9 mouse cellular contexts compared by ENCODE assay signal in genomic region chr5:34326249-34326691, GRCm38 (mm10). TPM values are rescaled to one million over a fixed set of nuclear protein-coding genes. Genes with fewer than 3 reads are reported as not detected.
DNase-seq lines count a peak whose midpoint lies in the region; ATAC-seq and TF ChIP-seq lines count a peak whose summit lies in the region.
"Had no signal": no experiment of that assay in that cellular context is flagged by ENCODE, and none has a peak within 500 bp of the region (broad histone marks: within the 10 kb centered on the region; RNA-seq: fewer than 3 reads in every experiment).

No protein-coding gene starts in this region.

- TF ChIP-seq EP300 in heart, adult 2 months (IDR thresholded peaks at IDR 0.05; ENCODE audit: insufficient read depth, low read depth, low read length): no peak

- intact Hi-C loops in heart, adult 2 months (cut with DNase I): no loop called here

- 24% methylated on average over 4 of the region's 4 CpGs for WGBS in heart, embryonic 10.5 days
- 42% methylated on average over 4 of the region's 4 CpGs for WGBS in heart, adult 2 months
- WGBS in heart, embryonic 16.5 days: 29% methylated on average over 4 of the region's 4 CpGs

- peak overlapping the region; percentile 55; the same call in 1 of the 2 replicates for H3K4me3 ChIP-seq in heart, embryonic 10.5 days
- H3K4me3 ChIP-seq in heart, adult 2 months: no peak overlapping the region
- no peak overlapping the region for H3K4me3 ChIP-seq in heart, embryonic 16.5 days (ENCODE audit: low read length)

- no peak for TF ChIP-seq CTCF in heart, adult 2 months (IDR thresholded peaks at IDR 0.05)

- H3K79me2 ChIP-seq in heart, adult 2 months (replicated peaks; ENCODE audit: control insufficient read depth, insufficient read depth, low read length): no peaks in the 10 kb centered on the region

- no peak overlapping the region for H3K9ac ChIP-seq in heart, adult 2 months (ENCODE audit: low read depth, low read length)
- H3K9ac ChIP-seq in heart, embryonic 16.5 days (ENCODE audit: low read length): peak overlapping the region; percentile 72; the same call in 1 of the 2 replicates

- no peak for ATAC-seq in heart, embryonic 16.5 days (replicated peaks; ENCODE audit: extremely low read depth, insufficient read depth, low FRiP score)

- peaks cover 14% of the 10 kb centered on the region for H3K4me1 ChIP-seq in heart, embryonic 10.5 days
- peaks cover 1% of the 10 kb centered on the region; the same call in 1 of the 2 replicates for H3K4me1 ChIP-seq in heart, adult 2 months (ENCODE audit: control insufficient read depth, insufficient read depth, low read length)
- H3K4me1 ChIP-seq in heart, embryonic 16.5 days (ENCODE audit: control insufficient read depth, insufficient read depth, low read length): peaks cover 13% of the 10 kb centered on the region

- H3K27ac ChIP-seq in heart, embryonic 10.5 days: peak overlapping the region; percentile 89
- no peak overlapping the region for H3K27ac ChIP-seq in heart, adult 2 months
- H3K27ac ChIP-seq in heart, embryonic 16.5 days (ENCODE audit: low read length): no peak overlapping the region

- no peaks in the 10 kb centered on the region for H3K36me3 ChIP-seq in heart, embryonic 10.5 days
- H3K36me3 ChIP-seq in heart, adult 2 months (ENCODE audit: control insufficient read depth, insufficient read depth, low read length): no peaks in the 10 kb centered on the region
- no peaks in the 10 kb centered on the region for H3K36me3 ChIP-seq in heart, embryonic 16.5 days (ENCODE audit: control insufficient read depth, insufficient read depth)

- DNase-seq in heart, embryonic 10.5 days (ENCODE audit: low spot score): no peak
- DNase-seq in heart, adult 2 months: no peak
- peak; percentile 86 for DNase-seq in NIH3T3 (ENCODE audit: low read depth)
- DNase-seq in lung, postnatal 25 days (ENCODE audit: low spot score): peak; percentile 13
- no peak for DNase-seq in right cerebral cortex, postnatal 14 days
- DNase-seq in gastrocnemius, adult 18-20 months (ENCODE audit: low spot score): no peak
- DNase-seq in frontal cortex, postnatal 10 days (ENCODE audit: low spot score in 2 of 2): no peak

- H3K27me3 ChIP-seq in heart, embryonic 10.5 days (ENCODE audit: insufficient read depth, poor library complexity, severe bottlenecking): no peaks in the 10 kb centered on the region
- H3K27me3 ChIP-seq in heart, adult 2 months (ENCODE audit: control insufficient read depth, insufficient read depth, low read length): peaks cover 3% of the 10 kb centered on the region
- no peaks in the 10 kb centered on the region for H3K27me3 ChIP-seq in heart, embryonic 16.5 days (ENCODE audit: control insufficient read depth, insufficient read depth, low read length)

- TF ChIP-seq POLR2A in heart, adult 2 months (IDR thresholded peaks at IDR 0.05; ENCODE audit: insufficient read depth, low read depth, low read length): no peak

- no peaks in the 10 kb centered on the region for H3K9me3 ChIP-seq in heart, embryonic 10.5 days
- no peaks in the 10 kb centered on the region for H3K9me3 ChIP-seq in heart, embryonic 16.5 days (replicated peaks; ENCODE audit: control insufficient read depth, low read length)

- H3K4me2 ChIP-seq in heart, embryonic 16.5 days (ENCODE audit: low read depth, low read length): peak overlapping the region; percentile 78

RNA-seq across cellular contexts. Expression of gene Rnf4, which starts 9.8 kb away (rescaled TPM):
- polyA plus RNA-seq in heart, embryonic 10.5 days (2016; fragmentation: Nextera tagmentation; extraction: Ambion mirVana): 150 and 156 TPM in 2 replicates
- 10 to 100 TPM; 30.9 to 31.5 TPM for total RNA-seq in heart, adult 2 months (2021)
- polyA plus RNA-seq in heart, adult 2 months (2012; rRNA removed): 27.2 and 44.3 TPM in 2 replicates
- 111 and 115 TPM in 2 replicates for polyA plus RNA-seq in heart, embryonic 16.5 days (2015; fragmentation: Nextera tagmentation; extraction: Ambion mirVana)
- 10 to 100 TPM; 18.1 to 18.6 TPM for total RNA-seq in gastrocnemius, adult 18-20 months (2021)

RNA-seq across cellular contexts. Expression of gene Cfap99, which starts 37.9 kb away (rescaled TPM):
- polyA plus RNA-seq in heart, embryonic 10.5 days (2016; fragmentation: Nextera tagmentation; extraction: Ambion mirVana): 0.12 TPM in 1 of 2 replicates, not detected in the other
- not detected for total RNA-seq in heart, adult 2 months (2021)
- polyA plus RNA-seq in heart, adult 2 months (2012; rRNA removed): not detected in 2 replicates
- polyA plus RNA-seq in heart, embryonic 16.5 days (2015; fragmentation: Nextera tagmentation; extraction: Ambion mirVana): 0.08 TPM in 1 of 2 replicates, not detected in the other
- not detected for total RNA-seq in gastrocnemius, adult 18-20 months (2021)
- total RNA-seq: MEL had no signal

RNA-seq across cellular contexts. Expression of gene Zfyve28, which starts 38.0 kb away (rescaled TPM):
- polyA plus RNA-seq in heart, embryonic 10.5 days (2016; fragmentation: Nextera tagmentation; extraction: Ambion mirVana): 0.52 and 0.93 TPM in 2 replicates
- total RNA-seq in heart, adult 2 months (2021): under 1 TPM; 0.65 to 0.75 TPM
- 1.3 and 1.7 TPM in 2 replicates for polyA plus RNA-seq in heart, adult 2 months (2012; rRNA removed)
- 0.49 and 0.72 TPM in 2 replicates for polyA plus RNA-seq in heart, embryonic 16.5 days (2015; fragmentation: Nextera tagmentation; extraction: Ambion mirVana)
- under 1 TPM; 0.41 to 0.69 TPM for total RNA-seq in gastrocnemius, adult 18-20 months (2021)

RNA-seq across cellular contexts. Expression of gene Fam193a, which starts 43.5 kb away (rescaled TPM):
- polyA plus RNA-seq in heart, embryonic 10.5 days (2016; fragmentation: Nextera tagmentation; extraction: Ambion mirVana): 7.6 and 11.4 TPM in 2 replicates
- 10 to 100 TPM; 24.7 TPM for total RNA-seq in heart, adult 2 months (2021)
- polyA plus RNA-seq in heart, adult 2 months (2012; rRNA removed): 23.6 and 31.3 TPM in 2 replicates
- polyA plus RNA-seq in heart, embryonic 16.5 days (2015; fragmentation: Nextera tagmentation; extraction: Ambion mirVana): 7.3 and 7.5 TPM in 2 replicates
- 10 to 100 TPM; 14.6 to 15.2 TPM for total RNA-seq in gastrocnemius, adult 18-20 months (2021)

Comparison
In these comparisons a context has a peak if more than half of its experiments do, and no peak if none do; other contexts are left out.
1. DNase-seq: peak in NIH3T3 (single experiment) and lung, postnatal 25 days (single experiment); none in heart, embryonic 10.5 days (single experiment), heart, adult 2 months (0 of 2), right cerebral cortex, postnatal 14 days (single experiment), gastrocnemius, adult 18-20 months (single experiment) and frontal cortex, postnatal 10 days (0 of 2).